Mouse (Mus musculus): ENCODE data around the gene Prr23a2. TPM values are rescaled to one million over a fixed set of nuclear protein-coding genes. Genes with fewer than 3 reads are reported as not detected.
"Not testable (repeated sequence)": the region's sequence is repeated elsewhere in the genome, so short reads cannot be mapped to it uniquely, and the experiment has no call there.

Gene Prr23a2
- not detected in 2 replicates for polyA plus RNA-seq (2012; ENCODE audit: insufficient read depth, insufficient read length, missing spikeins)

DNA sequence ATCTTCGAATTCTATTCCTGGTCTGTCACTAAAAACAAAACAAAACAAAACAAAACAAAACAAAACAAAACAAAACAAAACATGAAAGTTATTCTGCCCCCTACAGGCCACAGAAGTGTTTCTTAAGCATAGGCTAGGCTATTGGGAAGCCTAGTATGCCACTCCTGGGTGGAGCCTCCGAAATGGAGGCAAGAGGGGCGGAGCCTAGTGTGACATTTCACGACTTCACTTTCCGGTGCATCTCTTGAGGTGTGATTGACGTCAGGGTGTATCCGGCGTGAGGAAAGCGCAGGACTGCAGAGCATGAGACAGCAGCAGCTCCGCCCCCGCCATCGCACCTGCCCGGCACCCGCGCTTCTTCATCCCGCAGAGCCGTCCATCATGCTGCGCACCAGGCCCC, at the start of gene Prr23a2:
Gene Prr23a2 (plus strand): TSS at position 285 of the 400 bp plus-strand sequence.
- no peak within 1 kb of the TSS for H3K4me3 ChIP-seq (ENCODE audit: insufficient read depth, low read depth, low read length)

DNA sequence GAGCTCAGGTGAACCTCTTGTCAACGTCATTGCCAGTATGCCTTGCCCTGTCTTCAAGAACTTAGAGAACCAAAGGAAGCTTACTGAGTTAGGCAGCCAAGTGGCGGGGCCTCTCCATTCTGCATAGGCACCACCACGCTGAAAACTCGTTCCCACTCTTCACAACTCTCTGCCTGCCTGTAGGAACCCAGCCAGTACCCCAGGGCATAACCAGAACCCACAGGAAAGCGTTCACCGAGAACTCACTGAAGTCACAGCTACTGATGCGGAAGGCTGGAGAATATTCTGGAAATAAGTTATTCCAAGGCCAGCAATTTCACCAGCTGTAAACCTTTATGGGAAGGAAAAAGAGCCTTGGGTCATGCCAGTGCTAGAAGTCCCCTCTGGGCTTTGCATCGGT, 48.7 kb upstream of the Prr23a2 start:
- Histone ChIP-seq H3K4me1 (ENCODE audit: control insufficient read depth, insufficient read depth, insufficient read length, low read length) (no peaks in the 10 kb centered on the region), H3K27ac (replicated peaks; ENCODE audit: low read depth, low read length) (no peak overlapping the region), H3K4me3 (ENCODE audit: insufficient read depth, low read depth, low read length) (no peak overlapping the region)

More for the DNA sequence above, at the start of gene Prr23a2:
- no peaks in the 10 kb centered on the region for H3K4me1 ChIP-seq (ENCODE audit: control insufficient read depth, insufficient read depth, insufficient read length, low read length)
- H3K27ac ChIP-seq (replicated peaks; ENCODE audit: low read depth, low read length): no peak within 1 kb of the TSS

DNA sequence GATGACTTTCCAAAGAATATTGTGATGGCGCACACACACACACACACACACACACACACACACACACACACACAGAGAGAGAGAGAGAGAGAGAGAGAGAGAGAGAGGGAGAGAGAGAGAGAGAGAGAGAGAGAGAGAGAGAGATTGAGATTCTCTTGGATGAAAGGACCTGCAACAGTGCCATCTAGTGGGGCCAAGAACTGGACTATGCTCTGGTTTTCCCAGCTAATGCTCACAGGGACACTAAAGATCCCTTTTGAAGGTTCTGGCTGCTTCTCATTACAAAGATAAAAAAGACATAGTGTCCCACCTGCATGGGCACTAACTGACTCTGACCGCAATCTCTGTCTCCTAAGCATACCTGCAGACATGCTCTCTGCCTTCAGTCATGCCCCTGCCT, 46.8 kb upstream of the Prr23a2 start:
- H3K4me3 ChIP-seq (ENCODE audit: insufficient read depth, low read depth, low read length); H3K27ac ChIP-seq (replicated peaks; ENCODE audit: low read depth, low read length); H3K4me1 ChIP-seq (ENCODE audit: control insufficient read depth, insufficient read depth, insufficient read length, low read length): not testable (repeated sequence)

DNA sequence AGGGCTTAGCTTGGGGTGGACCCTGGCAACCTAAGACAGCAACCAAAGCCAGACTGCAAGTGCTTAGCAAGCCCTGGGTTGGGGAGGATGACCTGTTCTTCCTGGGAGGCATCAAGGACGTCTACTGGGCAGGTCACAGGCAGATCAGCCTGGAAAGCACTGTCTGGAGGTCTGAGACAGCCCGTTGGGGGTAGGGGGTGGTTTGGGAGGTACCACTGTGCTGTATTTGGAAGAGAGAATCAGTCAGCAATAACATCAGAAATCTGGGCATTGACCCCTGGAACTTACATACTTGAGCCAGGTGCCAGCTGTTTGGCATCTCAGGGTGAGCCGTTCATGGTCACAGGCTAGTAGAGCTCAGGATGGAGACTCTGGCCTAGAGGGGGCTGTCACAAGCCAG, 40.2 kb upstream of the Prr23a2 start:
- no peak overlapping the region for H3K4me3 ChIP-seq (ENCODE audit: insufficient read depth, low read depth, low read length)
- no peaks in the 10 kb centered on the region for H3K4me1 ChIP-seq (ENCODE audit: control insufficient read depth, insufficient read depth, insufficient read length, low read length)
- H3K27ac ChIP-seq (replicated peaks; ENCODE audit: low read depth, low read length): no peak overlapping the region

DNA sequence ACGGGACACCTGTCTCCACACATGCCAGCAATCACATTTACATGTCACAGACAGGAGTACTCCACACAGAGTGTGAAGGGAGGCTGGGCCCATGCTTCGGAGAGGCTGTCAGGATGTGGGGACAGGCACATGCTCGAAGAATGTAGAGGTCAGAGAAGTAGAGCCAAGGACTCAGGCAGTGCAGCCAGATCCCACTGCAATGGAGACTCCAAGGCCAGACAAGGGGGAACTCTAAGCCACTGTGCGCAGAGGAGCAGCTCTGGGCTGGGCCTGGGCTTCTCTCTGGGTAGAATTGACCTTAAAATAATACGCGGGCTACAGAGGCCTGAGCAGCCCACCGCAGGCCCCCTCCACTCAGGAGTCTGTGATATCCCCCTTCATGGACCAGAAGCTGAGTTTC, 38.7 kb upstream of the Prr23a2 start:
- H3K4me3 ChIP-seq (ENCODE audit: insufficient read depth, low read depth, low read length): no peak overlapping the region
- no peak overlapping the region for H3K27ac ChIP-seq (replicated peaks; ENCODE audit: low read depth, low read length)

DNA sequence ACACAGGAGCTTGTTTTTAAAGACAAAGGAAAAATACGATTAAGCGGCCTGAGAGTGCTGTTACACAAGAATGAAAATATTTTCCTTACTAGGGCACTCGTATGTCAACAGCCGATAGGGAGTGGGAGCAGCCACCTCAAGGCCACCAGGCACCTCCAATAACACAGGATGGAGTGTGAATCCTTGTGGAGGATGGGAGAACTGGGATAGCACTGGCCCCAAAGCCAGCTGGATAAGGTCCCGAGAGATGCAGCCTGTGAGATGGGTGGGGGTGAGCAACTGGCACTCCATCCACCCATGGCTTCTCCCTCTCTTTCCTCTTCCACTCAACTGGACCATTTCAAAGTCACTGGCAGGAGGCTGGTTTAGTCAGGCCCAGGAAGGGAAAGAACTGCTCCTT, 37.3 kb upstream of the Prr23a2 start:
- Histone ChIP-seq H3K27ac (replicated peaks; ENCODE audit: low read depth, low read length) (no peak overlapping the region), H3K4me1 (ENCODE audit: control insufficient read depth, insufficient read depth, insufficient read length, low read length) (no peaks in the 10 kb centered on the region), H3K4me3 (ENCODE audit: insufficient read depth, low read depth, low read length) (no peak overlapping the region)

More for the DNA sequence above, 38.7 kb upstream of the Prr23a2 start:
- no peaks in the 10 kb centered on the region for H3K4me1 ChIP-seq (ENCODE audit: control insufficient read depth, insufficient read depth, insufficient read length, low read length)

DNA sequence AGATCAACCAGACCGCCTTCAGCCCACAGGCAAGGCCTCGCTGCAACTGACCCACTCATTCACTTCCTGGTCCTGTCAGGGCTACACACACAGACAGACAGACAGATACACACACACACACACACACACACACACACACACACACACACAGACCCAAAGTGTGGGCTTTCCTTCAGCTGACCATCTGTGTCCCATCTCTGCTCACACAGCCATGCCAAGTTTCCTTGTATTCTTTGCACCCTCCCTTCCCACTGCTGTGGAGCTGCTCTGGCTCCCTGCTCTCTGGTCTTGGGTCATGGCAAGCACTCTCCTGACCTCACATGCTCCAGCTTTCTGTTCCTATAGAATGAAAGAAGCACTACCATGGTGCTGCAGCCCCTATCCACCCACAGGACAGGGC, 36.8 kb upstream of the Prr23a2 start:
- no peak overlapping the region for H3K4me3 ChIP-seq (ENCODE audit: insufficient read depth, low read depth, low read length)
- no peaks in the 10 kb centered on the region for H3K4me1 ChIP-seq (ENCODE audit: control insufficient read depth, insufficient read depth, insufficient read length, low read length)
- H3K27ac ChIP-seq (replicated peaks; ENCODE audit: low read depth, low read length): no peak overlapping the region

DNA sequence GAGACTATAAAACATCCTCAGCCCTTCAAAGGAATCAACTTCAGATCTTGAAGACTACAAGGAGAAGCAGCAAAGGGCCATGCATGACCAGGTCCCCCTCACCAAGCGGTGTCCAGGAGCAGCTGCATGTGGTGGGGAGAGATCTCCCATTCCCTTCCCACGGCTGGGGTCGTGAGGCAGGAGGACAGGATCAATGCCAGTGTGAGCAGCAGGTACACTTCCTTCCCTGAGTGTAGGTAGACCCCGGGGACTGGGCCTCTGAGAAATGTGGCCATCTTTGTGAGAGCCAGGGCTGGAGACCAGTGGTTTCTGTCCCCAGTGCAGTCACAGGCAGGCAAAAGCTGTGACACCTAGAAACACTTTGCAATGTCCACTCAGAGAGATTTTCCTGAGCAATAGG, 35.8 kb upstream of the Prr23a2 start:
- Histone ChIP-seq H3K4me1 (ENCODE audit: control insufficient read depth, insufficient read depth, insufficient read length, low read length) (no peaks in the 10 kb centered on the region), H3K4me3 (ENCODE audit: insufficient read depth, low read depth, low read length) (no peak overlapping the region), H3K27ac (replicated peaks; ENCODE audit: low read depth, low read length) (no peak overlapping the region)

DNA sequence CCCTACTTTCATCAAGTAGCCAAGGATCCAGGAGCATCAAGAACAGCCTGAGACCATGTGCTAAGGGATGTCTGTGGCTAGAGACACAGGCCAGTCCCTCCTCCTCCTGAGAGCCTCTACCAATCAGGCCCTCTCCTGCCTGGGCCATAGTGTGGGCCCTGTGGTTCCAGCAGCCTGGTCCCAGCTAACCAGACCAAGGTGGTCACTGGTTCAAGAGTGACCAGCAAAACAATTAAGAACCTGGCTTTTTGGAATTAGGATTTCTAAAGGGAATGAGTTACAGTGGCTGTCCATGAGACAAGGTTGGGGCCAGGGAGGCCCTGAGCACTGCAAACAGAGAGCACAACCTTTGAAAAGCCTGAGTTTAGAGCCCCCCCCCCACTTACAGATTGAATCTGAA, 35.2 kb upstream of the Prr23a2 start:
- Histone ChIP-seq H3K27ac (replicated peaks; ENCODE audit: low read depth, low read length) (no peak overlapping the region), H3K4me1 (ENCODE audit: control insufficient read depth, insufficient read depth, insufficient read length, low read length) (no peaks in the 10 kb centered on the region), H3K4me3 (ENCODE audit: insufficient read depth, low read depth, low read length) (no peak overlapping the region)

DNA sequence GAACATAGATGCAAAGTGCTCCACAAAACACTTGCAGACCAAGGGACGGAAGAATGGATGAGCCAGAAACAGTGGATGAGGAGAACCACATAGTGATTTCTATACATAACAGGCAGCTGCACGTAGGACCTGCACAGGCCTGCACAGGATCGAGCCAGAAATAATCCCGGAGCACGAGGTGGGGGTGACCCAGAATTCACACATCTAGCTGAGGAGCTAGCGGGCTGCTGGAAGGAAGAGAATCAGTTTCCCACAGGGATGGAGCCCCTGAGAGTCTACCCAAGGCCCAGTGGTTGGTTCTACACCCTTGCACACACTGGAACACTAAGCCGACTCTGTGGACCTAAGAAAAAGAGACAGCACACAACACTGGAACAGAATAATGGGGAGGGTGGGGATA, 32.5 kb upstream of the Prr23a2 start:
- Histone ChIP-seq H3K27ac (replicated peaks; ENCODE audit: low read depth, low read length) (no peak overlapping the region), H3K4me3 (ENCODE audit: insufficient read depth, low read depth, low read length) (no peak overlapping the region), H3K4me1 (ENCODE audit: control insufficient read depth, insufficient read depth, insufficient read length, low read length) (no peaks in the 10 kb centered on the region)

DNA sequence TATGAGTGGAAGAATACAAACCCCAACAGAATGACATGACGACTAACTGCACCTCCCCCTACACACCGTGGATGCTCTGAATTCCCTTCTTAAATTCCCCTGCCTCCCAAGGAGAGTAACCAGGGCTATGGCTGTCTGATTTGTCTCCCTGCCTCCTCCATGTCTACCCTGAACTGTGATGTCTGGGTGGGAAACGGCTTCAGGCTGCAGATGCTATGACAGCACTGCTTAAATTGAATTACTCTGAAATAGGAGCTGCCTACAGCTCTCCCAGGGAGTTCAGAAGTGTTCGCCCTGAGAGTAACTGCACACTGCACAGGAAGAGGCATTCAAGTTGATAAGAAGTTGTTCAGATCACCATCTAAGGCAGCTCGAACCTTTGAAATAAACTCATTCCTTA, 26.8 kb upstream of the Prr23a2 start:
- Histone ChIP-seq H3K27ac (replicated peaks; ENCODE audit: low read depth, low read length) (no peak overlapping the region), H3K4me3 (ENCODE audit: insufficient read depth, low read depth, low read length) (no peak overlapping the region), H3K4me1 (ENCODE audit: control insufficient read depth, insufficient read depth, insufficient read length, low read length) (no peaks in the 10 kb centered on the region)

DNA sequence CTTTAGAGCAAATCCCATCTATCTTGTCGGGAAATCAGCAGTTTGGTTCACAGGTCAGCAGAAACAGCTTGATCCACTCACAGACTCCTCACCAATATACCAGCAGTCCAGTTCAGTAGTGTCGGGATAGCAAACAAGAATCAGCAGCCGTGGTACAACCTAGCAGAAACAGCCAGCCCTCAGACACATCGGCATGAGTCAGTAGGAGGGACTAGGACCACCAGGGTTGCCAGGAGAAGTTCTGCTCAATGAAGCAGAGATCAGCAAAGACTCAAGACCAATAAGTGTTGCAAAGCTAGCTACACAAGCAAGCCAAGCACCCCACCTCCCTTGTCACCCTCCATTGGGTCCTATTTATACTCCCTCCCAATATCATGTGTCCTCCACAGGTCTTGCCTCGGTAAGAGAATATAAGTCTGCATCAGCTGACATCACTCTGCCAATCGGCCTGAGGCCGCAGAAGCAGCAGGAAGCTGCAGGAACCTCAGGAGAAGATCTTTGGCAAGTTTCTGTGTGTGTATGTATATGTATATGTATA, 18.7 kb upstream of the Prr23a2 start:
- Histone ChIP-seq H3K4me3 (ENCODE audit: insufficient read depth, low read depth, low read length) (no peak overlapping the region), H3K4me1 (ENCODE audit: control insufficient read depth, insufficient read depth, insufficient read length, low read length) (no peaks in the 10 kb centered on the region), H3K27ac (replicated peaks; ENCODE audit: low read depth, low read length) (no peak overlapping the region)

DNA sequence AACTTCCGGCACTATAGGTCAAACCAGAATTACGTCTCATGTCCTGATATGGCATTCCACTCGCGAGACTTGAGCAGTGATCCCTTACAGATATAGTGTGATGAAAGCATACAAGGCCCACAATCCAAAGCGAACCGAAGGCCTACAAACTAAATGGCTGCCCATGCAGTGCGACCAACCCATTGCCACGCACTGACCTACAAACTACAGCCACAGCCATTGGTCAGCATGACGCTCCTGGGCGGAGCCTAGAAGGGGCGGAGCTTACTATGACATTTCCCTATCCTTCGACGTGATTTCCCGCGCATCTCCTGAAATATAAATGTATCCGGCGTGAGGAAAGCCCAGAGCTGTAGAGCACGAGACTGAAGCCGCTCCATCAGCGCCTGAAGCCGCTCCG, 14.2 kb upstream of the Prr23a2 start, which contains the start of gene Prr23a1:
Gene Prr23a1 (plus strand): TSS at position 387 of the 400 bp plus-strand sequence.
- Histone ChIP-seq H3K4me1 (ENCODE audit: control insufficient read depth, insufficient read depth, insufficient read length, low read length) (no peaks in the 10 kb centered on the region), H3K27ac (replicated peaks; ENCODE audit: low read depth, low read length) (no peak within 1 kb of the TSS), H3K4me3 (ENCODE audit: insufficient read depth, low read depth, low read length) (no peak within 1 kb of the TSS)

DNA sequence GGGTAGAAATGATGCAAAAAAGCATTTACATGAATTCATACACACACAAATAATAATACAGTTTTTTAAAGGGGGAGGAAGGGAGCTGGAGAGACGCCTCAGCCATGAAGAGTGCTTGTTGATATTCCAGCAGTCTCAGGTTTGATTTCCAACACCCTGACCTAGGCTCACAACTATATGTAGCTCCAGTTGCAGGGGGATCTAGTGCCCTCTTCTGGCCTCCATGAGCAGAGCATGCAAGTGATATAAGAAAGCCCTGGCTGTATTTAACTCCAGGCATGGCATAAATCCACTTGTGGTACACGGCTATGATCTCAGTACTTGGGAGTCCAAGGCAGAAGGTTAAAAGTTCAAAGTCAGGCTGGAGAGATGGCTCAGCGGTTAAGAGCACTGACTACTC, 7.2 kb downstream of the Prr23a2 start:
- Histone ChIP-seq H3K4me1 (ENCODE audit: control insufficient read depth, insufficient read depth, insufficient read length, low read length) (no peaks in the 10 kb centered on the region), H3K4me3 (ENCODE audit: insufficient read depth, low read depth, low read length) (no peak overlapping the region), H3K27ac (replicated peaks; ENCODE audit: low read depth, low read length) (no peak overlapping the region)

DNA sequence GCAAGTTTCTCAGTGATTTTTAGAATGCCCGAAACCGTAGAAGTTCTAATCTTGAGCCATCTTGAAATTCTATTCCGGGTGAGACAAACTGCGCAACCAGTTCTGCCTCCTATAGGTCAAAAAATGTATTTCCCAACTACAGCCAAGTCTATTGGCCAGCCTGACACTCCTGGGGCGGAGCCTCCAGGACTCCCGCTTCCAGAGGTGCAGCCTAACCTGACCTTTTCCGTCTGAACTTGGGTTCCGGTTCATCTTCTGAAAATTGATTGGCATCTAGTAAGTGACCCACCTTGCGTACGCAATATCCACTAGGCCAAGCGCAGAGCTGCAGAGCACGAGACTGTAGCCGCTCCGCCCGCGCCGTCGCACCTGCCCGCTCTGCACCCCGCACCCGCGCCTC, 8.3 kb downstream of the Prr23a2 start, which contains the start of gene Prr23a3:
Gene Prr23a3 (plus strand): TSS at position 197 of the 400 bp plus-strand sequence.
- Histone ChIP-seq H3K4me3 (ENCODE audit: insufficient read depth, low read depth, low read length) (no peak within 1 kb of the TSS), H3K27ac (replicated peaks; ENCODE audit: low read depth, low read length) (no peak within 1 kb of the TSS)

DNA sequence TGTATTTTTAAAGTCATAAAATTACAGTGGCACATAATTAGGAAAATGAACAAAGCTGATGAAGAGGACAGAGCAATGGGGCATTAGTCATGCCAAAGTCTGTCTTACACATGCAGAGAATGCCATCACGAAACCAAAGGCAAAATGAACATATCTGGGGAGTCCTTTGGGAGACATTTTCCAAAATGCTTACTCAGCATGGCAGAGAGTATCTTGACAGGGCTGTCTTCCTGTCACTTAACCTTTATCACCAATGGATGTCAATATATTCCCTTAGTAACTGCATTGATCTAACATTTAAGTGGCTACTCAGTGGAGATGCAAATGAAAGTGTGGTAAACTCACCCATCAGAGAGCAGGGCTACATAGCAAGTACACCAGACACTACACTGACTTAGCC, 45.2 kb downstream of the Prr23a2 start:
- no peaks in the 10 kb centered on the region for H3K4me1 ChIP-seq (ENCODE audit: control insufficient read depth, insufficient read depth, insufficient read length, low read length)

More for the DNA sequence above, 8.3 kb downstream of the Prr23a2 start, which contains the start of gene Prr23a3:
- no peaks in the 10 kb centered on the region for H3K4me1 ChIP-seq (ENCODE audit: control insufficient read depth, insufficient read depth, insufficient read length, low read length)

More for the DNA sequence above, 45.2 kb downstream of the Prr23a2 start:
- Histone ChIP-seq H3K27ac (replicated peaks; ENCODE audit: low read depth, low read length) (no peak overlapping the region), H3K4me3 (ENCODE audit: insufficient read depth, low read depth, low read length) (no peak overlapping the region)
